Mouse (Mus musculus) ovary, postnatal 36 days (tissue): ENCODE measurements around the gene Zfp958.
A peak's percentile ranks its signal among the peaks of the same experiment; 100 is the strongest.
"Not testable (repeated sequence)": the region's sequence is repeated elsewhere in the genome, so short reads cannot be mapped to it uniquely, and the experiment has no call there.

Experiments
- DNase-seq: peaks from one replicate; pipeline ENCODE4 v3.0.0; 2022; ENCODE audit warnings: low spot score, mixed read lengths

Zfp958 gene

DNA sequence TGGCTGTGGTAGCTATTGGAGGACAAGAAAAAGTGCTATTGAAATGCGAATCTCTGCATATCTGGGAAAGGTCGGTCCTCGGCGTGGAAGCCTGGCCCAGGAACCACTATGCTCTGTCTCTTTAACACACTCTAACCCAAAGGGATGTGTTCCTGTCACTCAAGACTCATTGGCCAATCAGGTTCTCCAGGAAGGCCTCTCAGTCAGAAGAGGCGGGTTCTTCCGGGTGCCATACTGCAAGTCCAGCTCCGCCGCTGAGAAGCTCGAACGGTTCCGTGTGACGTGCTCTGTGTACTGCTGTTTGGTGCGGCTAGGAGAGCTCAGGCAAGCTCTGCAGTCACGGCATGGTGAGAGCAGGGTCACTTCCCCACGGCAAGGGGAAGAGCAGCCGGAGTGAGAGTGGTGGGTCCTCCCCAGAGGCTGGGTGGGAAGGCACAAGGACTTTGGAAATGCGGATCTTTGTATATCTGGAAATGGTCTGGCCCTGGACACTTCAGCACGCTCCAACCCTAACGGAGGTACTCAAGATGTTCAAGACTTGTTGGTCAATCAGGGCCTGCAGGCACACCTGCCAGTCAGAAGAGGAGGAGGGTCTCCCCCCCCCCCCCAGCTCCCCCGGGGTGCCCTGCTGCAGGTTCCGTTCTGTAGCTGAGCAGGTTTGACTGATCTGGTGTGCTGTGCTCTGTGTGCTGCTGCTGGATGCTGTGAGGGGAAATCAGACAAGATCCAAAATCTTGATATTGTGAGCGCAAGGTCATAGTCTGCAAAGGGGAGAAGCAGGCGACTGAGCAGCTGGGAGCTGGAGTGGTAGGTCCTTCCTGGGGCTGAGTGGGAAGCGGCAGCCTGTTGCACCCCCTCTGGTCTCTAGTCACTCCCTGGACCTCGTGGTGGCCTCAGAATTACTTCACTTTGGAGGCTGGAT, at the start of gene Zfp958:
Gene Zfp958, plus strand, starts transcription at position 236 of the 922 bp plus-strand sequence.
- peak; percentile 80 for DNase-seq

DNA sequence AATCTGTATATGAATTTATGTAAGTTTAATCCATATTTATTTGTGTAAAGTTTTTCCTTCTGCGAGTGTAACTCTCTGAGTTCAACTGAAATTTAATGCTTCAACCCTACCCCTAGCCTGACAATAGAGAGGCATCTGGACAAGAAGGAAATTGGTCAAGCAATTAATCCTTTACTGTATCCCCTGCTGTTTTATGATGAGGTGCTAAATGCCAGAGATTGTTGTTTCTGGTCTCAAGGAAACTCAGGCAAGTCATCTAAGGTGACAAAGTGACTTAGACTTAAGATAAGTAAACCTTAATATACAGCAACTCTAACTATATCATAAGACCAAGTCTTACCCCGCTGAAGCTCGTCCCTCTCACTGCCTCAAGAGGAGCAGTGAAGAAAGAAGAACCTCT, 31.0 kb upstream of the Zfp958 start:
- no peak for DNase-seq

DNA sequence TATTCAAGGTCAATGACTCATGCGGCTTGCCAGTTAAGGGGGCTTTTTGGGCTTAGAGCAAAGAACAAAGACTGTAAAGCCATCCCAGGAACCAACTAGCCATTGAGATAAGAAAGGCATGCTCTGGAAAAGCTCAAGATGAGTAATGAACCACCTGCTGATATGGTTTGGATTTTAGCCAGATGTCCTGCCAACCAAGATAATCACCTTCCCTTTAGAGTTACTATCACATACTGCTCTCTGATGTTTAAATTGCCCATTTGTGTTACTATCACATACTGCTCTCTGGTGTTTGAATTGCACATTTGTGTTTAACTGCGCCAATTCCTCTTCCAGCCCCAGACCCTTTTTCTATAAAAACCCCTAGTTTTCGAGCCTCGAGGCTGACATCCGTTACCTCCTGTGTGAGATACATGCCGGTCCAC, 30.2 kb upstream of the Zfp958 start:
- no peak for DNase-seq

DNA sequence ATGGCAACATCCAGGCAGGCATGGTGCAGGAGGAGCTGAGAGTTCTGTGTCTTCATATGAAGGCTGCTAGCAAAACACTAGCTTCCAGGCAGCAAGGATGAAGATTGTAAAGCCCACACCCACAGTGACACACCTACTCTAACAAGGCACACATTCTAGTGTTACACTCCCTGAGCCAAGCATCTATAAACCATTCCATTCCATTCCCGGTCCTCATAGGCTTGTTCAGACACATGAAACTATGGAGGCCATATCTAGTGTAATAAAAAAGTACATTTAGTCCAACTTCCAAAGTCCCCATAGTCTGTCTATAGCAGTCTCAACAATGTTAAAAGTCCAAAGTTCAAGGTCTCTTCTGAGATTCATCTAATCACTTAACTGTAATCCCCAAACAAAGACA, 28.3 kb upstream of the Zfp958 start:
- no peak for DNase-seq

DNA sequence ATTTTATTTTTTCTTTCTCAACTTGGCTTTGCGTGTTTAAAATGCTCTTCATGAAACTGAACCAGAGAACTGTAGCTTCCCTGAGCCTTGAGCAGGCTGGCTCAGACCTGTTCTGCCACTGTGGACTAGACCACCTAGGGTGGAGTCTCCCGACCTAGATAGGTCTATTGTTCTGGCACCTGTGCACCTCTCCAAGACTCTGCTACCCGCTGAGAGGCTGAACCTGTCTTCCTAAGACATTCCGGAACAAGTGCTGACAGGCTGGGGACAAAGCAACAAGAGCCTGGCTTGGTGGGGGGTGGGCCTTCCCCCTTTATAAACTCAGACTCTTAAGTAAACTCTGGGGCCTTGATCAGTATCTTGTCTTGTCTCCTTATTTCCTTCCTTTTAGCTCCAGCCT, 26.6 kb upstream of the Zfp958 start:
- DNase-seq: no peak

DNA sequence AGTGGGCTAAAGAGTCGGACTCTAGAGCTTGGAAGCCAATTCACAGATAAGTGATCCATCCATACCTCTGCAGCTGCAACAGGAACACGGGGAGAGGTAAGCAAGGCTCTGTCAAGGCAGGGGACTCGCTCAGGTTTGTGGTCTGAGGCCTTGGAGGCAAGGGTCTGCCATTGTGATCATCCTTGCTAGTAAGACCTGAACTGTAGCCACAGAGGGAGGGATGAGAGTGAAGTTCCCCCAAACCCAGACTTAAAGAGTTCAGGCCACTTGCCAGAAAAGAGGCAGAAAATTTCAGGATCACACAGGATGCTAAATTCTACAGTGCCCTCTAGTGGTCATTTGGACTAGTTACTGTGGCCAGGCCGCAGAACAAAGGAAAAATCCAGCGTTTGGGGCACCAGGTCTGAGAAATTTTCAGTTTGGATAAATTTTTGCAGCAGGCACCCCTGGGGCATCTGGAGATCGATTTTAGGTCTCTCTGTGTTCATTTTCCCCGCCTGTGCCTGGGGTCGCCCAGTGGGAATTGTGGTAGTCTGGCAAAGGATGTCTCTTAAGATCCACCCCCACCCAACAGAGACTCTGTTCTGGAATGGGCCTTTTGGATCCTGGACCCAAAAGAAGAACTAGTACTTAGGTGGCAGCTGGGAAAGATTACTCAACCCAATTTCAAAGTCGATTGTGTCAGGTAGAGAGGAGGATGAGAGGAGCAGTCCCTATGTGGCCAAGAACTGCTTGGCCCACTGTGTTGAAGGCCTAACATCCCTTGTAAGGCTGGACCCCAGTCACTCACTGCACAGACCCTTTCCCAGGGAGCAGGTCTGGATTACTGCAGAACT, 24.6 kb upstream of the Zfp958 start:
- DNase-seq: peak; percentile 6

DNA sequence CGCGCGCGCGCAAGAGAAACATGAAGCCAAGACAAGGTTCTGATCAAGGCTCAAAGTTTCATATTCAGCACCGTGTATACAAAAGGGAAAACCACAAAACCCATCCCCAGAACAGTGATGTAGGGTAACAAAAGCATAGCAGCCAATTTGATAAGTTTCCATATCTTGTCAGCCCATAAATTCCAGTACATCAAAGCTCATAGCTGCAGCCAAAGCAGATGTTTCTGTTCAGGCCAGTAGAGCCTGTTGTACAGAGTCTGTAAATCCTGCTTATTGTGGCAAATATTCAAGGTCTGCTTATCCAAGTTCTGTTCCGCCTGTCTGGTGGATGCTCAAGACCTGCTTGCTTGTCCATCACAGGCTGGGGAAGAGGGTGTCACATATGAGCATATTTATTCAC, 4.1 kb upstream of the Zfp958 start:
- DNase-seq: no peak

DNA sequence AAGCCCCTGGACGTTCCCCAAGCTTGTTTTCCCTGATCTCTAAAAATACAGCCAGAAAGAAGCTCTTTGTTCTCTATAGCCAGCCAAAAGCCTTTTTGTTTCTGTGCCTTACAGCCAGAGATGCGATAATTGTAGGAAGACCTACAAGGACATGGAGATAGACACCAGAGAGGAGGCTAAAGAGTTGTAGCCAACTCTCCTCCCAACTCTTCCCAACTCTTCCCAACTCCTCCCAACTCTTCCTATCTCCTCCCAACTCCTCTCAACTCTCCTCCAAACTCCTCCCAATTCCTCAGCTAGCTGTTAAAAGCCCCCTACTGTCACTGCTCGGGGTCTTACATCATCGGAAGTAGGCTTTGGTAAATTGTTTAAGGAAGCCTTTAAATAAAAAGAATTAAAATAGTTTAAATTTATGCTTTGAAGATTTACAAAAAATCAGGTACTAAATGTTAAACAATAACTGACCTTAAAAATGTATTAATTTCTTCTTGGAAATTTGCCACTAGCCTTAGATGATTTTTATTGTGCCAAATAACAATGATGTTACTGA, 1.3 kb upstream of the Zfp958 start:
- not testable (repeated sequence) for DNase-seq

DNA sequence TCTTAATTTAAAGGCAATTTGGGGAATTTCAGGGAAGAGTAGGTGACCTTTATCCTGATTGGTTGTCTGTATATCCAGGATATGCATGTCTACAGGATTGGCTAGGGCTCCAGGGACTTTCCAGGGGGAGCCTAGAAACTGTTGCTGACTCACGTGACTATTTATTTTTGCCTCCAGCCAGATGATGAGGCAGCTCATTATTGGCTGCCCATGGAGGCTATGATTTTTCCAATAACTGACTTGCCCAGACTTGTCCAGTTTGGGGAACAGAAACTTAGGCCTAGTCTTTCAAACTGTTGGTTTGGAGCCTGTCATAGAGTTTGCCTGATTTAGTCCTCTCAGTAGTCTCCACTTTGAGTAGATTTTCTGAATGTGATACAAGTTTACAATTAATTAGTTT, 14.4 kb downstream of the Zfp958 start:
- DNase-seq: no peak

DNA sequence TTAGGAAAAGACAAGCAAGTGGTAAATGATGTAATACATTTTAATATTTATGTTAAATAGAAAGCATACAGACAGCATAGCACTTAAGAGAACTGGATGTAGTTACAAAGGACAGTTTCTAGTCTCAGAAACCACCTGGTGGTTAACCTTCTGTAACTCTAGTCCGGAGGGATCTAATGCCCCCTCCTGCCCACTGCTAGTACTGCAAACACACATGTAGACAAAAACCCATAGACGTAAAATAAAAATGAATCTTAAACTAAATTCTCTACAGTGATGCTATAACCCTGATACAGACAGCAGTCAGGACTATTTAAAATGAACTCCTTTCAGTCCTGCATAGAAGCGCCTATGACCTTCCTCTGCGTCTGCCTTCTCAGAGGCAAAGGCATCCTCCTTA, 24.1 kb downstream of the Zfp958 start:
- no peak for DNase-seq

DNA sequence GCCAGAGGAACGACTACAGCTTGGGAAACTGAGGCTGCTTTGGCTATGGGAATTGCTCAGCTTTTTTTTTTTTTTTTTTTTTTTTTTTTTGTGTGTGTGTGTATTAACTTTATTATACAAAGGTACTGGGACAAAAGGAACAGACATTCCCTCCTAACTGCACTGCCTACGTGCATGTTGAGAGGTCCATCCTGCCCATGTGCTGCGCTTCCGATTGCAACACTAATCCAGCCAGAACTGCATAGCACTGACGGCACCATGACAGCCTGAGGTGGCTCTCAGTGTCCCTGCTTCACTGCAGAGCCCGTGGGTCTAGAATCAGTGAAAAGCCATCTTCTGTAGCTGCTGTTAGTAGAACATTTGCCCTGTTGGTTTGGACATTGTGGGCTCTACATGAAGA, 30.0 kb downstream of the Zfp958 start:
- not testable (repeated sequence) for DNase-seq

DNA sequence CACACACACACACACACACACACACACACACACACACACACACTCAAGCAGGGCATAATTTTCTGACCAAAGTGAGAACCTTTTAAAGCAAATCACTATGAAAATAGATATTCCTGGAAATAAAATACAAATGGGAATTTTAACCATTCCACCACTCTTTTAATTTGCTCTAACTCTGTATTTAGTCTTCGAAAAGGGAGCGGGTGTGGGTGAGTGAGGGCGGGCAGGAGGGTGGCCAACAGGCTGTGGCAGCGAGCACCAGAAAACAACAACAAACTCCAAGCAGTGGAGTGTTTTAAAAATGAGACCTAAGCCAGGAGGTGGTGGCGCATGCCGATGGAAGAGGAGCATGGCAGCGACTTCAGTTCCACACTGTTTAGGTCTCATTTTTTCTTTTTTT, 43.6 kb downstream of the Zfp958 start:
- DNase-seq: no peak

DNA sequence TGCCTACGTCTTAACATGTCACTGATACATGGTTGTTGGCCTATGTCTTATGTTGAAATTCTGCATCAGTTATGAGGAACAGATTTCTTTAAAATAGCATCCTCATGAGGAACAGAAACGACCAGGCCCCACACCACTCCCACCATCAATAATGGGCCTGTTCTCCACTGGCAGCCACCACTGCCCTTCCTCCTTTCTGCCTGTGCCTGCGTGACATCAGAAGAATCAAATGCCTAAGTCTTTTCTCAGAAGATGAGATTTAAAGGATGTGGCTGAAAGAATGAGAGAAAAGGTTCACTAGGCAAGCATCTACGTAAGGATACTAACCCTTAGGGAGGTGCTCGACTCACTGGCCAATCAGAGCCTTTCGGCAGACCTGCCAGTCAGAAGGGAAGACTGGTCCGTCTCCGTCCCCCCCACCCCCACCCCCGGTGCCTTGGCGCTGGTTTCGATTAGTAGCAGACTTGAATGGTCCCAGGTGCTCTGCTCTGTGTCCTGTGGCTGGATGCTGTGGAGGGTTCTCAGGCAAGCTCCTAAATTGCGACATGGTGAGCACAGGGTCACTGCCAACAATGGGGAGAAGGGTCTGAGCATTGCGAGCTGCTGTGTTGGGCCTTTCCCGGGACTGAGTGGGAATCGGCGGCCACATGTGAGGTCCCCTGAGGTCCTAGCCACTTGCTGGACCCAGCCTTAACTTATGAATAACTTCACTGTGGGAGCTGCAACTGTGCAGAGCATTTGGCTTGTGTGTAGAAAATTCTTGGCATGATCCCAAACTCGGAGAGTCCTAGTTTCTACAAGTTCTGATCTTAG, 62.4 kb downstream of the Zfp958 start:
- DNase-seq: no peak

DNA sequence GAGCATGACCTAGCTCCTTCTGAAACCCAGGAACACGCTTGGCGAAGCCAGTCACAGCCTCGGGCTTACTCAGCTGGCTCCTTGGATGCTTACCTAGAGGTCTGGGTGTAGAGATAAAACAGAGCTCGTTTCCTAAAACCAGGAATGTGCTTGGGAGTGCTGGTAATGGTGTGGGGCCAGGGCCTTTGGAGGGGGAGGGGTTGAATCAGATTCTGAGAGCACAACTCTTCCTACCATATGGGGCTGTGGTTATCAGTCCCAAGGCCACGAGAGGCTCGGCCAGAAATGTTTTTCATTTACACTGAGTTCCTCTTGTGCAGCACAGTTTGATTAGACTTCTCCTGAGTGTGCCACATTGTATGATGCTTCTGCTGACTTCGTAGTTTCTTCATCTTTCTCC, 63.6 kb downstream of the Zfp958 start:
- no peak for DNase-seq

DNA sequence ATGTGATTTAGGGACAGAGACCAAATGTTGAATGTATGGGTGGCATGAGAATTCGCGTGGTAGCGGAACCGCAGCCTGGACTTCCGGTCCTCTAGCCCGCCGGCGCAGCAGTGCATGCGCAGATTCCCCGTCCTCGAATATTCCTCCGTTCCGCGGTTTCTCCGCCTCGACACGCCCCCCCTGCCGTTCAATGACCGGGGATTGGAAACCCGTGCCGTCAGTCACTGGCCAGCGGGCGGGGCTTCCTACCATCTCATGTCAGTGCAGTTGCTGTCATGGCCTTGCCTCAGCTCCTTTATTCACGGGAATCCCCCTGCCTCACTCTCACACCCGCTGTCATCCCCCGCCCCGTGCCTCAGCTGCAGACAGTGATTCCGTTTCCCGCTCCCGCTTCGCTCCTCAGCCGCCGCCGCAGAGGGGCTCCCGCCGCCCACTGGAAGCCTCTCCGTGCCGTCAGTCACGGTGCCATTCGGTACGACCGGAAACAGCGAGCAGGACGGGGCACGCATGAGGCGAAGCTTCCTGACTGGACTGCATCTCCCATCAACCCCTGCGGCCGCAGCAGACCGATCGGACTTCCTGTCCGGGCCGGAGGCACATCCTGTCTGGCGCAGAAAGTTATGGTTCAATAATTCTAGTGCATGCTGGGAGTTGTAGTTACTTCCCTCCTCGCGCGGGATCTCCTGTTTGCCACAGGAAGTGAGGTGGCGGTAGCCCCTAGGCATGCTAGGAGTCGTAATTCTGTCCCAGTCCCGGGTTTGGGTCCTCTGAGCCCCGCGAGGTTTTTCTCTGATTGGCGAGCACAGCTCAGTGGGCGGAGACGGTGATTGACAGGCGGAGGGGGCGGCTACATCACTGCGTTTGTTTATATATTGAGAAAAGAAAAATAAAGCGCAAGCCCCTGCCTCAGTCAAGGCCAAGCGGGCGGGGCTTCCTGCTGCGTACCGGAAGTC, 64.6 kb downstream of the Zfp958 start:
- peak; percentile 96 for DNase-seq

DNA sequence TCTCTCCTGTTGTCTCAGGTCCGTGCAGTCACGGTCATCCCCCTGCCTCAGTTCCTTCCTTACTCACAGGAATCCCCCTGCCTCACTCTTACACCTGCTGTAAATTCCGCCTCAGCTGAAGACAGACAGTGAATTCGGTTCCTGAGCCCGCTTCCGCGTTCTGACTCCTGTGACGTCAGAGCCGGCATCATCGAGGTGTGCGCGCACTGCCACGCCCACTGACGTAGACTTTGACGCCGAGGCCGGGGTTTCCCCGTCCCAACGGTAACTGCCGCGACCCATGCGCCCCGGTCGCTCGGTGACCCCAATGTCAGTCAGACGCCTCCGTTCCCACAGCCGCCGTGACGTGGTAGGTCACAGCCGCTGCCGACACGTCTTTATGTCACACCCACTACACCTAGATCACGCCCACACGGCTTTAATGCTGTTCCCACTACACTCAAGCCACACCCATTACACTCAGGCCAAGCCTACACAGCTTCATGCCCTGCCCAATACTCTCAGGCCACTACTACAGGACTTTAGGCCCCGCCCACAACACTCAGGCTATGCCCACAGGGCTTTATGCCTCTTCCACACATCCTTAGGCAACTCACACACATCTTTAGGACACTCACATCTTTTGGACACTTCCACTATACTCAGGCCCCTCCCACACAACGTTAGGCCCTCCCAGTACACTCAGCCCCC, 65.4 kb downstream of the Zfp958 start:
- peak; percentile 89 for DNase-seq

DNA sequence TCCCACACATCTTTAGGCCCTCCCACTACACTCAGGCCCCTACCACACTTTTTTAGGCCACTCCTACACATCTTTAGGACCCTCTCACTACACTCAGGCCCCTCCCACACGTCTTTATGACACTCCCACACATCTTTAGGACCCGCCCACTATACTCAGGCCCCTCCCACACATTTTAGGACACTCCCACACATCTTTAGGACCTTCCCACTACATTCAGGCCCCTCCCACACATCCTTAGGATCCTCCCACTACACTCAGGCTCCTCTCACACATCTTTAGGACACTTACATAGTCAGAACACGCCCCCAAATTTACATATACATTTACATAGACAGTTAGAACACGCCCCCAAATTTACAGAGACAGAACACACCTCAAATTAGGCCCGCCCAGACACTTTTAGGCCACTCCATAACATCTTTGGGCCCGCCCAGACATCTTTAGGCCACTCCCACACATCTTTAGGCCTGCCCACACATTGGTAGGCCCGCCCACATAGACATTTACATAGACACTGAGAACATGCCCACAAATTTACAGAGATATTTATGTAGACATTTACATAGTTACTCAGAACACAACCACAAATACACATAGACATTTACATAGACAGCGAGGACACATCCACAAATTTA, 66.1 kb downstream of the Zfp958 start:
- DNase-seq: no peak

DNA sequence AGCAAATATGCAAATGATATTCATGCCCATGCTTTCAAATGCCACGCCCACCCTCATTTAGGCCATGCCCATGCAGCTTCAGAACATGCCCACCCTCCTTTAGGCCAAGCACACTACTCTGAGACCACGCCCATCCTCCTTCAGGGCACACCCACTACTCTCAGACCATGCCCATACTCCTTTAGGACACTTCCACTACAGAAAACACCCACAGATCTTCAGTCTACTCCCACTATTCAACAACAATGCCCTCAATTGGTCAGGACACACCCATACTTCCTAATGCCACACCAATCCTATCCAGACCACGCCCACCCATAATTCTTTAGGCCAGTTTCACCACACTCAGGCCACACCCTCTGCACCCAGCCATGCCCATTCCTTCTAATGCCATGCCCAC, 66.8 kb downstream of the Zfp958 start:
- no peak for DNase-seq
